ENCODE assay signal across 8 mouse cellular contexts in genomic region chr3:126998008-126998741, GRCm38 (mm10).
DNase-seq lines count a peak whose midpoint lies in the region; ATAC-seq and TF ChIP-seq lines count a peak whose summit lies in the region.

No protein-coding gene starts in this region.

- H3K27ac ChIP-seq in embryonic facial prominence, embryonic 10.5 days (replicated peaks) = peak overlapping the region; percentile 84
- H3K27ac ChIP-seq in heart, adult 2 months = peak overlapping the region; percentile 46
- H3K27ac ChIP-seq in lung, postnatal 0 days (ENCODE audit: low read length) = no peak overlapping the region

- no peak for TF ChIP-seq POLR2A in heart, adult 2 months (IDR thresholded peaks at IDR 0.05; ENCODE audit: insufficient read depth, low read depth, low read length)

- H3K79me2 ChIP-seq in heart, adult 2 months (replicated peaks; ENCODE audit: control insufficient read depth, insufficient read depth, low read length) = no peaks in the 10 kb centered on the region

- peak overlapping the region; percentile 53 for H3K4me3 ChIP-seq in embryonic facial prominence, embryonic 10.5 days
- H3K4me3 ChIP-seq in heart, adult 2 months = peak overlapping the region; percentile 5; the same call in 1 of the 2 replicates
- 0 out of 2 replicates have a peak overlapping the region, but pooled peaks have one; percentile 17 for H3K4me3 ChIP-seq in lung, postnatal 0 days (ENCODE audit: low read depth, low read length)

- 6% methylated on average over 12 of the region's 12 CpGs for WGBS in embryonic facial prominence, embryonic 10.5 days
- whole genome bisulfite sequencing in heart, adult 2 months = 32% methylated on average over 12 of the region's 12 CpGs
- 16% methylated on average over 12 of the region's 12 CpGs for WGBS in lung, postnatal 0 days

- intact Hi-C loops in heart, adult 2 months (cut with DNase I) = loop anchor here (10.0 kb wide), 1 partner anchor 157 kb away; no protein-coding TSS in a partner anchor

- DNase-seq in layer of hippocampus, adult 11-12 months (ENCODE audit: low spot score) = peak; percentile 65
- DNase-seq in layer of hippocampus, adult 9-10 months (ENCODE audit: low spot score) = no peak
- peak; percentile 63 for DNase-seq in embryonic facial prominence, embryonic 10.5 days (ENCODE audit: low spot score)
- peak; percentile 56 to 68 for DNase-seq in heart, adult 2 months
- peak; percentile 48 to 61 for DNase-seq in kidney, postnatal 4 days
- peak; percentile 39 for DNase-seq in lung, postnatal 0 days (ENCODE audit: low spot score)
- DNase-seq in skeletal muscle tissue, adult 2 months (ENCODE audit: low read depth, low spot score) = peak; percentile 50
- no peak for DNase-seq in thymus, adult 18-20 months

- TF ChIP-seq EP300 in heart, adult 2 months (IDR thresholded peaks at IDR 0.05; ENCODE audit: insufficient read depth, low read depth, low read length) = no peak
- no peak for TF ChIP-seq EP300 in lung, postnatal 0 days (IDR thresholded peaks at IDR 0.05)

- TF ChIP-seq CTCF in heart, adult 2 months (IDR thresholded peaks at IDR 0.05) = no peak
- TF ChIP-seq CTCF in lung, postnatal 0 days (IDR thresholded peaks at IDR 0.05) = no peak

- peaks cover 25% of the 10 kb centered on the region for H3K4me1 ChIP-seq in embryonic facial prominence, embryonic 10.5 days
- H3K4me1 ChIP-seq in heart, adult 2 months (ENCODE audit: control insufficient read depth, insufficient read depth, low read length) = no peaks in the 10 kb centered on the region
- H3K4me1 ChIP-seq in lung, postnatal 0 days (ENCODE audit: insufficient read depth, low read depth, low read length) = no peaks in the 10 kb centered on the region

- no peaks in the 10 kb centered on the region for H3K36me3 ChIP-seq in embryonic facial prominence, embryonic 10.5 days (replicated peaks)
- no peaks in the 10 kb centered on the region for H3K36me3 ChIP-seq in heart, adult 2 months (ENCODE audit: control insufficient read depth, insufficient read depth, low read length)
- no peaks in the 10 kb centered on the region for H3K36me3 ChIP-seq in lung, postnatal 0 days (ENCODE audit: insufficient read depth, low read length)

- H3K4me2 ChIP-seq in lung, postnatal 0 days (replicated peaks; ENCODE audit: low read depth, low read length) = peak overlapping the region; percentile 43

- peak; percentile 73 for ATAC-seq in lung, postnatal 0 days

- no peaks in the 10 kb centered on the region for H3K9me3 ChIP-seq in embryonic facial prominence, embryonic 10.5 days
- no peaks in the 10 kb centered on the region for H3K9me3 ChIP-seq in lung, postnatal 0 days (ENCODE audit: low read length)

- H3K27me3 ChIP-seq in embryonic facial prominence, embryonic 10.5 days (replicated peaks; ENCODE audit: low read depth, poor library complexity, severe bottlenecking) = no peaks in the 10 kb centered on the region
- H3K27me3 ChIP-seq in heart, adult 2 months (ENCODE audit: control insufficient read depth, insufficient read depth, low read length) = no peaks in the 10 kb centered on the region
- no peaks in the 10 kb centered on the region for H3K27me3 ChIP-seq in lung, postnatal 0 days (replicated peaks; ENCODE audit: insufficient read depth, low read length)

- H3K9ac ChIP-seq in heart, adult 2 months (ENCODE audit: low read depth, low read length) = no peak overlapping the region
- no peak overlapping the region for H3K9ac ChIP-seq in lung, postnatal 0 days (replicated peaks; ENCODE audit: low read depth)

Comparison
In these comparisons a context has a peak if more than half of its experiments do, and no peak if none do; other contexts are left out.
1. DNase-seq: peak in layer of hippocampus, adult 11-12 months (single experiment), embryonic facial prominence, embryonic 10.5 days (single experiment), heart, adult 2 months (2 of 2), kidney, postnatal 4 days (2 of 2), lung, postnatal 0 days (single experiment) and skeletal muscle tissue, adult 2 months (single experiment); none in layer of hippocampus, adult 9-10 months (single experiment) and thymus, adult 18-20 months (0 of 2).
2. Peak in every context shown above with its lines, with median percentiles within 50 percentile points of each other: H3K4me3 ChIP-seq.